Mouse (Mus musculus): ENCODE data around the gene Tspan9. TPM values are rescaled to one million over a fixed set of nuclear protein-coding genes. Genes with fewer than 3 reads are reported as not detected.
A peak's percentile ranks its signal among the peaks of the same experiment; 100 is the strongest.

Gene Tspan9
- polyA plus RNA-seq, 1 experiment = 312 TPM

- DNase-seq = no peak
- Histone ChIP-seq H3K4me1 (ENCODE audit: control insufficient read depth, insufficient read depth, low read length) (no peaks in the 10 kb centered on the region), H3K4me3 (replicated peaks; ENCODE audit: extremely low read depth, low read depth, low read length) (no peak overlapping the region)
- TF ChIP-seq CTCF (IDR thresholded peaks at IDR 0.05; ENCODE audit: insufficient read depth, low read length) (no peak), POLR2A (IDR thresholded peaks at IDR 0.05; ENCODE audit: borderline replicate concordance, extremely low read depth, low read depth, low read length) (no peak)
- 86% methylated on average over 6 of the region's 6 CpGs for WGBS
Measured at GRCm38 (mm10) chr6:128159092-128159491, 15.7 kb upstream of the Tspan9 start.

DNA sequence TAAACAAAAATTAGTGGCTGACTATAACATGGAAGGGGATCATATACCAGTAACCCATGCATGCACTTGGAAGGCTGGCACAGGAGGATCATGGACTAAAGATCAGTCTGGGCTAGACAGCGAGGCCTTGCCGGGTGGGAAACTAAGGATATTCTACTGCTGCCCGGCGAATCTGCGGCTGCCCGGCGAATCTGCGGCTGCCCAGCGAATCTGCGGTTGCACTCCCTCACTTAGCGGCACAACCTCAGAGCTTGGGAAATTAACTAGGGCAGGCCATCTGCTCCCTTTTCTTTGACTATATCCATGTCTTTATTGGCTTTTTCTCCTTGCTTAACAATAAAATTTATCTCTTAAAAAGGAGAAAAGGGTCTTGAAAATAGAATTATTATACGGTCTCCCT, 14.6 kb upstream of the Tspan9 start:
- no peak for TF ChIP-seq CTCF (IDR thresholded peaks at IDR 0.05; ENCODE audit: insufficient read depth, low read length)
- TF ChIP-seq POLR2A (IDR thresholded peaks at IDR 0.05; ENCODE audit: borderline replicate concordance, extremely low read depth, low read depth, low read length) = no peak
- Histone ChIP-seq H3K4me1 (ENCODE audit: control insufficient read depth, insufficient read depth, low read length) (no peaks in the 10 kb centered on the region), H3K4me3 (replicated peaks; ENCODE audit: extremely low read depth, low read depth, low read length) (no peak overlapping the region)
- DNase-seq = no peak
- 79% methylated on average over 12 of the region's 12 CpGs for WGBS

DNA sequence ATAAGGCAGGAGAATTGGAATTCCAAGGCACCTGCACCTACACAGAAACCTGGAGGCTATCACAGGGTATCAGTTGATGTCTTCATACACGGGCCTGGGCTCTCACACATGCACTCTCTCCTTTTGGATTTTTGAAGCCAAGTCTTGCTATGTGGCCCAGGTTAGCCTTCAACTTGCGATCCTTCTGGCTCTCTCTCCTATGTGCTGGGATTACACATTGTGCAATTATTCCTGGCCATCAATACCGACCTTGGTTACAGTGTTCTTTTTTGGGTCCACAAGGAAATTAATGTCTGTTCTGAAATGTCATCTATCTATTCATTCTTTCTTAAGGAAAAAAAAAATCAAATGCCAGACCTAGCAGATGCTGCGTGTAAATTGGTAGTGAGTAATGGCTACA, 13.1 kb upstream of the Tspan9 start:
- WGBS = 76% methylated on average over 4 of the region's 4 CpGs
- no peak overlapping the region for H3K4me3 ChIP-seq (replicated peaks; ENCODE audit: extremely low read depth, low read depth, low read length)
- TF ChIP-seq CTCF (IDR thresholded peaks at IDR 0.05; ENCODE audit: insufficient read depth, low read length) (no peak), POLR2A (IDR thresholded peaks at IDR 0.05; ENCODE audit: borderline replicate concordance, extremely low read depth, low read depth, low read length) (no peak)
- H3K4me1 ChIP-seq (ENCODE audit: control insufficient read depth, insufficient read depth, low read length) = no peaks in the 10 kb centered on the region
- no peak for DNase-seq

GRCm38 (mm10) chr6:128155935-128156334, 12.5 kb upstream of the Tspan9 start:
- no peak for DNase-seq
- 81% methylated on average over 2 of the region's 2 CpGs for WGBS
- no peaks in the 10 kb centered on the region for H3K4me1 ChIP-seq (ENCODE audit: control insufficient read depth, insufficient read depth, low read length)
- H3K4me3 ChIP-seq (replicated peaks; ENCODE audit: extremely low read depth, low read depth, low read length) = no peak overlapping the region
- TF ChIP-seq CTCF (IDR thresholded peaks at IDR 0.05; ENCODE audit: insufficient read depth, low read length) (no peak), POLR2A (IDR thresholded peaks at IDR 0.05; ENCODE audit: borderline replicate concordance, extremely low read depth, low read depth, low read length) (no peak)

DNA sequence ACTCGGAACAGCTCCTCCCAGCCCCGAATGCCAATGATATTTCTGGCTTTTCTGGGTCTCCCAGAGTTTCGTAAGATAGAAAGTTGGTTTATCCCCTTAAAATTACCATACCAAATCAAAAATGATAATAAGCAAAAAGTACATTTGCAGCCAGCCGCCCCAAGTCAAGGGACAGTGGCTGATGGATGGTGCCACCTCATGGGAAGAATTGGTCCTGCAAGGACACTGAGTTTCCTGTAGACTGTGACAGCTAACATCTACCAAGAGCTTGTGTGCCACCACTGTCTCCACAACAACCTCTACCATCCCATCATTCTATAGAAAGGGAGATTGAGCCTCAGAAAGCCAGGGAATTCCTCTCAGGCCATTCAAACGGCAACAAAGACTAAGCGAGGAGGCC, 2.4 kb upstream of the Tspan9 start:
- TF ChIP-seq POLR2A (IDR thresholded peaks at IDR 0.05; ENCODE audit: borderline replicate concordance, extremely low read depth, low read depth, low read length) (no peak), CTCF (IDR thresholded peaks at IDR 0.05; ENCODE audit: insufficient read depth, low read length) (peak; percentile 91)
- DNase-seq = peak; percentile 70
- Histone ChIP-seq H3K4me3 (replicated peaks; ENCODE audit: extremely low read depth, low read depth, low read length) (no peak overlapping the region), H3K4me1 (ENCODE audit: control insufficient read depth, insufficient read depth, low read length) (no peaks in the 10 kb centered on the region)
- 53% methylated on average over 6 of the region's 6 CpGs for WGBS

DNA sequence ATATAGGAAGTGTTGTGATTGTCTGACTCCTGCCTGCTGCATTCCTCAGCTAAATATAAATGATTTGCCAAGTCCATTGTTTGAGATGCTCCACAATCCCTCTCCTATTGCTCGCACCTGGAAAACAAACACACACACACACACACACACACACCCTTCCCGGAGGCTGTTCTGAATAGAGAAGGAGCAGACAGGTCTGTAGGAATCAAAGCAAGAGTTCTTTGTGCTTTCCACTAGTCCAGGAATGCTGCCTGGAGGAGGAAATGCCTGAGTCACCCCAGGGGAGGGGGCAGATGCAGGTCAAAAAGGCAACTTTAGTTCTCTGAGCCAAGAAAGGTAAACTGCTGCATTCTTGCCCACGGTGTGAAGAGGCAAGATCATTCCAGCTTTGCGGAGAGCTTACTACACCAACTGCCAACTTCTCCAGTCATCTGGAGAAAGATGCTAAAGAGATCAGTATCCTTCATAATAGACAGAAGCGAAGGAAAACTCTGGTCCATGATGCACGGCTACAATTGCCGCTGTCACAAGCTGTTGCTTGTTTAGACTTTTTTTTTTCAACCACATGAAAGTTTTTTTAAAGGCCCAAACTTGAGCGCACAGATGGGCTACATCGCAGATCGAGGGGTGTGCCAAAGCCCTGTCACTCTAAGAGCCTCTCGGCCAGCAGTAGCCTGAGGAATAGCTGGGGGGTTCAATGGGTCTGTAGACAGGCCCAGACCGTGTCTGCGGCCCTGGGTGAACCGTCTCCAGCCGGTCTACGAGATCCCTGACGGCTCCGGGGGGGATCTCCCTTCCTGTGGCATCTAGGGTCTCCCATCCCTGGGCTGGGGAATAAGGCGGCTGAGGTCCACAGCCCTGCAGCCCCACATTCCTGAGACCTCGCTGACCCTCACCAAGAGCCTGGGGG, 770 bp downstream of the Tspan9 start:
- Histone ChIP-seq H3K4me1 (ENCODE audit: control insufficient read depth, insufficient read depth, low read length) (peaks cover 2% of the 10 kb centered on the region; the same call in 1 of the 2 replicates), H3K4me3 (replicated peaks; ENCODE audit: extremely low read depth, low read depth, low read length) (peak overlapping the region; percentile 63)
- TF ChIP-seq CTCF (IDR thresholded peaks at IDR 0.05; ENCODE audit: insufficient read depth, low read length) = no peak
- TF ChIP-seq POLR2A (IDR thresholded peaks at IDR 0.05; ENCODE audit: borderline replicate concordance, extremely low read depth, low read depth, low read length) = no peak
- peak; percentile 57 for DNase-seq
- WGBS = 5% methylated on average over 20 of the region's 20 CpGs

DNA sequence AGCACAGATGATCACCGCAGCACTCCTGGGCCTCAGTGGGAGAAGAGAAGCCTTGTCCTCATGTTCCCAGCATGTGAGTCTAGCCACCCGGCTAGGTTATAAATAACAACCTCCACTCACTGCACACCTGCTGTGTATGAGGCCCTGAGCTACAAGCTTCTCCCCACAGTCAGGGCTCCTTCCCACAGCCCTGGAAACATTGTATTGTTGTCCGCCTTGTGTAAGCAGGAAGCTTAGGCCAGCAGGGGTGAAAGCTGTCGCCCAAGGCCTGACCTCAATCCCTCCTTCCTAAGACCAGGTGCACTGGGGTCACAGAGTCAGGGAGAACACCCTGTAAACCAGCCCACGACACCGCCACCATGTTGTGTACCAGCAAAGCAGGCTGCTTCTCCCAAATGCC, 2.7 kb downstream of the Tspan9 start:
- WGBS = 50% methylated on average over 6 of the region's 6 CpGs
- TF ChIP-seq POLR2A (IDR thresholded peaks at IDR 0.05; ENCODE audit: borderline replicate concordance, extremely low read depth, low read depth, low read length) = no peak
- Histone ChIP-seq H3K4me1 (ENCODE audit: control insufficient read depth, insufficient read depth, low read length) (peaks cover 12% of the 10 kb centered on the region), H3K4me3 (replicated peaks; ENCODE audit: extremely low read depth, low read depth, low read length) (no peak overlapping the region)
- DNase-seq = no peak

DNA sequence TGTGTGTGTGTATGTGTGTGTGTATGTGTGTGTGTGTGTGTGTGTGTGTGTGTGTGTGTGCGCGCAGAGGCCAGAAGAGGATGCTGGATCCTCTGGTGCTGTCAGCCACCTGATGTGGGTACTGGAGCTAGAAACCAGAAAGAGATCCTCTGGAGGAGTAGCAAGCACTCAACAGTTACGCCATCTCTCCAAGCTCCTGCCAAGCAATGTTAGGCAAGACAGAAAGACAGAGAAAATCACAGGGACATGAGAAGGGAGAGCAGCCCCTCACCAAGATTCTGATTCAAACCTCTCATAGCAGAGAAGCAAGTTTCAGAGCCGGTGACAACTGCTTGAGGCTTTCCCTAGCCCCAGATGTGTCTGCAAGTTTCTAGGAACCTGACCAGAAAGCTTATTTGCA, 5.5 kb downstream of the Tspan9 start:
- WGBS = 69% methylated on average over 4 of the region's 4 CpGs
- H3K4me3 ChIP-seq (replicated peaks; ENCODE audit: extremely low read depth, low read depth, low read length) = no peak overlapping the region
- TF ChIP-seq CTCF (IDR thresholded peaks at IDR 0.05; ENCODE audit: insufficient read depth, low read length) (no peak), POLR2A (IDR thresholded peaks at IDR 0.05; ENCODE audit: borderline replicate concordance, extremely low read depth, low read depth, low read length) (no peak)
- peaks cover 36% of the 10 kb centered on the region for H3K4me1 ChIP-seq (ENCODE audit: control insufficient read depth, insufficient read depth, low read length)
- no peak for DNase-seq

DNA sequence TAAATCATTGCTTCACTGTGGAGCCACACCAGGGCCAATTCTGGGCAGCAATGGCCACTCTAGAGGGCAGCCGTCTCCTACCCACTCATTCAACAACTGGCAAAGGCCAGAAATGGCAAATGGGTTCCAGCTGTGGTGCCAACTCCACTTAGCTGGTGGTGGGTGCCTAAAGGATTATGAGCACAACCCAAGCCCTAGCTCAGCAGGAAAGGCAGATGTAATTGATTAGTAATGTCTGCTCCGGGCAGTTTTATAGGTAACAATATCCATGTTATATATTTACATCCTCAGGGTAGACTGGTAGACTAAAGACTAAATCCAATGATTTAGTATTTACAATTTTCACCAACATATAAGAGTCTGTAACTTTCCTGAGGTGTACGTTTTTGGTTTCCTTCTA, 6.7 kb downstream of the Tspan9 start:
- TF ChIP-seq POLR2A (IDR thresholded peaks at IDR 0.05; ENCODE audit: borderline replicate concordance, extremely low read depth, low read depth, low read length) (no peak), CTCF (IDR thresholded peaks at IDR 0.05; ENCODE audit: insufficient read depth, low read length) (no peak)
- DNase-seq = no peak
- no peak overlapping the region for H3K4me3 ChIP-seq (replicated peaks; ENCODE audit: extremely low read depth, low read depth, low read length)
- WGBS = 66% methylated on average over 3 of the region's 3 CpGs
- H3K4me1 ChIP-seq (ENCODE audit: control insufficient read depth, insufficient read depth, low read length) = peaks cover 43% of the 10 kb centered on the region

DNA sequence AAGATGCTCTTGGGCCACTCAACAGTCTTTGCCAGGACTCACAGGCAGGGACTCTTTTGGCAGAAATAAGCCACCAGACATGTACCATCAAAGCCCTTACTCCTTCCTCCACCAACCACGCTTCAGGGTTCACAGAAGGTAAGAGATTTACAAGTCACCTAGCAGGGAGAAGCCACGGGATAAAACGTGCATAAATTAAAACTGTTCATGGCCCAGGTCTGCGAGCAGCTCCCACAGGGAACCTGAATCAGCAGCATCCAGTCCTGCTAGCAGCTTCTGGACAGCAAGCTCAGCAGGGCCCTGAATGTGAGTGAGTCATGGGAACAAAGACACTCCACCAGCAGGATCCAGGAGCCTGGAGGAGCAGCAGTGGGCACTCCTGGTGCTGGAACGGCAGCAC, 7.9 kb downstream of the Tspan9 start:
- DNase-seq = no peak
- WGBS = 72% methylated on average over 5 of the region's 5 CpGs
- no peak overlapping the region for H3K4me3 ChIP-seq (replicated peaks; ENCODE audit: extremely low read depth, low read depth, low read length)
- H3K4me1 ChIP-seq (ENCODE audit: control insufficient read depth, insufficient read depth, low read length) = peaks cover 44% of the 10 kb centered on the region
- TF ChIP-seq POLR2A (IDR thresholded peaks at IDR 0.05; ENCODE audit: borderline replicate concordance, extremely low read depth, low read depth, low read length) (no peak), CTCF (IDR thresholded peaks at IDR 0.05; ENCODE audit: insufficient read depth, low read length) (no peak)
